Mouse (Mus musculus) liver, embryonic 12.5 days (tissue): ENCODE results near the gene Cenpp. TPM values are rescaled to one million over a fixed set of nuclear protein-coding genes. Genes with fewer than 3 reads are reported as not detected.

Source experiments
- ATAC-seq: fragments of 200-750 bp; cut with Nextera tagmentation; 2 replicates; pipeline ENCODE4 v1.8.0; 2017; ENCODE audit warnings: moderate number of reproducible peaks, mild to moderate bottlenecking, moderate library complexity
- H3K27ac ChIP-seq: fragments of 300-500 bp; sonication (generic); 2 replicates; pipeline ENCODE4 v1.5.1; 2016; ENCODE audit warnings: mild to moderate bottlenecking
- H3K27me3 ChIP-seq: fragments of 300-500 bp; sonication (generic); replicated peaks from 2 replicates; pipeline ENCODE4 v1.6.1; 2016; ENCODE audit warnings: mild to moderate bottlenecking, moderate library complexity
- H3K36me3 ChIP-seq: fragments of 300-500 bp; sonication (generic); 2 replicates; pipeline ENCODE4 v1.6.1; 2016; ENCODE audit warnings: mild to moderate bottlenecking, moderate library complexity
- H3K4me1 ChIP-seq: fragments of 300-500 bp; sonication (generic); 2 replicates; pipeline ENCODE4 v1.6.1; 2016
- H3K4me2 ChIP-seq: fragments of 300-500 bp; sonication (generic); 2 replicates; pipeline ENCODE4 v1.6.1; 2016; ENCODE audit warnings: mild to moderate bottlenecking, moderate library complexity
- H3K4me3 ChIP-seq: fragments of 300-500 bp; sonication (generic); 2 replicates; pipeline ENCODE4 v1.5.1; 2016; ENCODE audit warnings: mild to moderate bottlenecking, moderate library complexity
- H3K9ac ChIP-seq: fragments of 300-500 bp; sonication (generic); 2 replicates; pipeline ENCODE4 v1.6.1; 2016; ENCODE audit warnings: mild to moderate bottlenecking, moderate library complexity
- H3K9me3 ChIP-seq: fragments of 300-500 bp; sonication (generic); replicated peaks from 2 replicates; pipeline ENCODE4 v1.6.1; 2016; ENCODE audit warnings: mild to moderate bottlenecking, moderate library complexity
- WGBS: fragments of 180-500 bp; shearing (Covaris S2); methylation state at CpG from one replicate; pipeline ENCODE4 v1.1.7; 2016; ENCODE audit not compliant: insufficient replicate concordance; 5-methylcytosine and 5-hydroxymethylcytosine counted together
- polyA plus RNA-seq: library from polyadenylated mRNA; unstranded; fragments of >200 nt; fragmentation: Nextera tagmentation; extraction: Ambion mirVana; gene quantifications from 2 replicates; pipeline ENCODE4 v1.2.1, GENCODE M21; 2016

Gene Cenpp
- polyA plus RNA-seq, 1 experiment from 2014 or later = 30.2 TPM

GRCm38 (mm10) chr13:49469002-49469401 lies 183.6 kb downstream of the Cenpp start:
- WGBS = 79% methylated on average over 5 of the region's 5 CpGs

GRCm38 (mm10) chr13:49467585-49467984 lies 185.0 kb downstream of the Cenpp start:
- 67% methylated on average over 2 of the region's 2 CpGs for WGBS
- H3K9me3 ChIP-seq = no peaks in the 10 kb centered on the region
- H3K36me3 ChIP-seq = peaks cover 36% of the 10 kb centered on the region
- H3K4me3 ChIP-seq = no peak overlapping the region
- peaks cover 23% of the 10 kb centered on the region for H3K4me1 ChIP-seq
- H3K4me2 ChIP-seq = no peak overlapping the region
- ATAC-seq = no peak
- no peak overlapping the region for H3K9ac ChIP-seq
- no peak overlapping the region for H3K27ac ChIP-seq
- H3K27me3 ChIP-seq = no peaks in the 10 kb centered on the region

More at GRCm38 (mm10) chr13:49469002-49469401, 183.6 kb downstream of the Cenpp start:
- Histone ChIP-seq H3K27ac (no peak overlapping the region), H3K9ac (no peak overlapping the region), H3K4me1 (peaks cover 23% of the 10 kb centered on the region), H3K9me3 (no peaks in the 10 kb centered on the region), H3K27me3 (no peaks in the 10 kb centered on the region), H3K4me3 (no peak overlapping the region), H3K4me2 (no peak overlapping the region), H3K36me3 (peaks cover 24% of the 10 kb centered on the region)
- ATAC-seq = no peak

- 80% methylated on average over 11 of the region's 11 CpGs for WGBS
- no peak overlapping the region for H3K27ac ChIP-seq
- no peak for ATAC-seq
These were observed 186.1 kb downstream of the Cenpp start for GRCm38 (mm10) chr13:49466393-49467075.

GRCm38 (mm10) chr13:49465875-49466274 lies 186.7 kb downstream of the Cenpp start:
- no peak overlapping the region for H3K9ac ChIP-seq
- peak; percentile 74 for ATAC-seq

More at GRCm38 (mm10) chr13:49466393-49467075, 186.1 kb downstream of the Cenpp start:
- Histone ChIP-seq H3K27me3 (no peaks in the 10 kb centered on the region), H3K9ac (no peak overlapping the region), H3K4me2 (no peak overlapping the region), H3K36me3 (peaks cover 46% of the 10 kb centered on the region), H3K9me3 (no peaks in the 10 kb centered on the region), H3K4me1 (peaks cover 23% of the 10 kb centered on the region), H3K4me3 (no peak overlapping the region)

GRCm38 (mm10) chr13:49462921-49463320 lies 189.7 kb downstream of the Cenpp start:
- H3K9me3 ChIP-seq = no peaks in the 10 kb centered on the region
- peaks cover 23% of the 10 kb centered on the region for H3K4me1 ChIP-seq
- no peak for ATAC-seq
- H3K36me3 ChIP-seq = peaks cover 77% of the 10 kb centered on the region
- WGBS = 90% methylated on average over 2 of the region's 2 CpGs
- H3K27ac ChIP-seq = no peak overlapping the region
- H3K27me3 ChIP-seq = no peaks in the 10 kb centered on the region
- no peak overlapping the region for H3K4me2 ChIP-seq
- H3K9ac ChIP-seq = no peak overlapping the region
- no peak overlapping the region for H3K4me3 ChIP-seq

More at GRCm38 (mm10) chr13:49465875-49466274, 186.7 kb downstream of the Cenpp start:
- Histone ChIP-seq H3K27me3 (no peaks in the 10 kb centered on the region), H3K4me2 (no peak overlapping the region), H3K27ac (no peak overlapping the region), H3K4me3 (no peak overlapping the region), H3K4me1 (peaks cover 23% of the 10 kb centered on the region), H3K36me3 (peaks cover 53% of the 10 kb centered on the region), H3K9me3 (no peaks in the 10 kb centered on the region)
- WGBS = 53% methylated on average over 4 of the region's 4 CpGs

- H3K27me3 ChIP-seq = no peaks in the 10 kb centered on the region
- no peak overlapping the region for H3K4me2 ChIP-seq
- H3K4me1 ChIP-seq = peaks cover 14% of the 10 kb centered on the region
- H3K4me3 ChIP-seq = no peak overlapping the region
- peaks cover 88% of the 10 kb centered on the region for H3K36me3 ChIP-seq
- H3K27ac ChIP-seq = no peak overlapping the region
- H3K9me3 ChIP-seq = no peaks in the 10 kb centered on the region
- ATAC-seq = no peak
- 81% methylated on average over 15 of the region's 15 CpGs for whole genome bisulfite sequencing
- no peak overlapping the region for H3K9ac ChIP-seq
These were observed 191.0 kb downstream of the Cenpp start for GRCm38 (mm10) chr13:49461458-49462132.

GRCm38 (mm10) chr13:49460692-49461414 lies 191.7 kb downstream of the Cenpp start:
- Histone ChIP-seq H3K36me3 (peaks cover 84% of the 10 kb centered on the region), H3K4me2 (no peak overlapping the region), H3K27me3 (no peaks in the 10 kb centered on the region), H3K9me3 (no peaks in the 10 kb centered on the region), H3K27ac (no peak overlapping the region), H3K4me3 (no peak overlapping the region), H3K9ac (no peak overlapping the region), H3K4me1 (peaks cover 8% of the 10 kb centered on the region)
- ATAC-seq = no peak
- 77% methylated on average over 5 of the region's 5 CpGs for WGBS

GRCm38 (mm10) chr13:49460276-49460675 lies 192.3 kb downstream of the Cenpp start:
- H3K4me2 ChIP-seq = no peak overlapping the region
- peaks cover 2% of the 10 kb centered on the region; the same call in 1 of the 2 replicates for H3K4me1 ChIP-seq
- H3K27ac ChIP-seq = no peak overlapping the region
- H3K9ac ChIP-seq = no peak overlapping the region
- H3K36me3 ChIP-seq = peaks cover 84% of the 10 kb centered on the region
- WGBS = 72% methylated on average over 4 of the region's 4 CpGs
- ATAC-seq = no peak
- H3K9me3 ChIP-seq = no peaks in the 10 kb centered on the region
- H3K27me3 ChIP-seq = no peaks in the 10 kb centered on the region
- no peak overlapping the region for H3K4me3 ChIP-seq

- ATAC-seq = peak; percentile 51; the same call in 1 of the 2 replicates
- WGBS = 48% methylated on average over 5 of the region's 5 CpGs
- Histone ChIP-seq H3K27me3 (no peaks in the 10 kb centered on the region), H3K4me3 (no peak overlapping the region), H3K9ac (no peak overlapping the region), H3K9me3 (no peaks in the 10 kb centered on the region), H3K27ac (no peak overlapping the region), H3K36me3 (peaks cover 77% of the 10 kb centered on the region), H3K4me2 (no peak overlapping the region), H3K4me1 (peaks cover 20% of the 10 kb centered on the region)
These were observed 203.3 kb downstream of the Cenpp start for GRCm38 (mm10) chr13:49449318-49449749.

- no peak for ATAC-seq
- WGBS = 87% methylated on average over 6 of the region's 6 CpGs
- Histone ChIP-seq H3K9me3 (no peaks in the 10 kb centered on the region), H3K4me2 (no peak overlapping the region), H3K4me1 (peaks cover 6% of the 10 kb centered on the region; the same call in 1 of the 2 replicates), H3K27me3 (no peaks in the 10 kb centered on the region), H3K36me3 (peaks cover 64% of the 10 kb centered on the region), H3K27ac (no peak overlapping the region), H3K9ac (no peak overlapping the region), H3K4me3 (no peak overlapping the region)
These were observed 208.1 kb downstream of the Cenpp start for GRCm38 (mm10) chr13:49444451-49444850.

- Histone ChIP-seq H3K4me1 (no peaks in the 10 kb centered on the region), H3K27ac (no peak overlapping the region), H3K36me3 (peaks cover 78% of the 10 kb centered on the region), H3K9me3 (no peaks in the 10 kb centered on the region), H3K27me3 (no peaks in the 10 kb centered on the region), H3K4me3 (no peak overlapping the region), H3K4me2 (no peak overlapping the region), H3K9ac (no peak overlapping the region)
- 71% methylated on average over 4 of the region's 4 CpGs for WGBS
- no peak for ATAC-seq
These were observed 216.4 kb downstream of the Cenpp start for GRCm38 (mm10) chr13:49436170-49436569.

GRCm38 (mm10) chr13:49435745-49436144 lies 216.8 kb downstream of the Cenpp start:
- Histone ChIP-seq H3K9ac (no peak overlapping the region), H3K4me1 (no peaks in the 10 kb centered on the region), H3K36me3 (peaks cover 82% of the 10 kb centered on the region), H3K27ac (no peak overlapping the region), H3K27me3 (no peaks in the 10 kb centered on the region), H3K9me3 (no peaks in the 10 kb centered on the region), H3K4me2 (no peak overlapping the region), H3K4me3 (no peak overlapping the region)
- whole genome bisulfite sequencing = 65% methylated on average over 1 of the region's 1 CpGs
- no peak for ATAC-seq
